Mouse (Mus musculus) thymus, adult 2 months (tissue): ENCODE data around the gene Mmp2.

Source experiments
- CTCF ChIP-seq: fragments of 200-500 bp; IDR thresholded peaks from 2 replicates; pipeline ENCODE4 v1.5.1; 2012; ENCODE audit warnings: mild to moderate bottlenecking, control low read depth, low read length, moderate library complexity, borderline replicate concordance; ENCODE audit not compliant: control insufficient read depth, poor library complexity, insufficient read depth; ENCODE audit errors: extremely low read depth
- POLR2A ChIP-seq: fragments of 200-500 bp; IDR thresholded peaks from 2 replicates; pipeline ENCODE4 v1.6.1; 2012; ENCODE audit warnings: mild to moderate bottlenecking, low read length, control low read depth, moderate library complexity; ENCODE audit not compliant: control insufficient read depth, poor library complexity, insufficient read depth; ENCODE audit errors: extremely low read depth

GRCm38 (mm10) chr8:92881247-92881646 lies 54.2 kb downstream of the Mmp2 start:
- TF ChIP-seq POLR2A (no peak), CTCF (no peak)
